Mouse (Mus musculus) limb, embryonic 15.5 days (tissue): ENCODE data around the gene Gm20388. TPM values are rescaled to one million over a fixed set of nuclear protein-coding genes. Genes with fewer than 3 reads are reported as not detected.

Experiments
- ATAC-seq: fragments of 200-750 bp; cut with Nextera tagmentation; 2 replicates; pipeline ENCODE4 v1.8.0; 2017; ENCODE audit warnings: low read depth, moderate TSS enrichment; ENCODE audit not compliant: insufficient number of reproducible peaks, low FRiP score, low TSS enrichment
- H3K27ac ChIP-seq: fragments of 300-500 bp; sonication (generic); 2 replicates; pipeline ENCODE4 v1.5.1; 2015; ENCODE audit warnings: moderate library complexity, mild to moderate bottlenecking, inconsistent platforms
- H3K27me3 ChIP-seq: fragments of 300-500 bp; sonication (generic); 2 replicates; pipeline ENCODE4 v1.6.1; 2015; ENCODE audit warnings: inconsistent platforms
- H3K36me3 ChIP-seq: fragments of 300-500 bp; sonication (generic); 2 replicates; pipeline ENCODE4 v1.6.1; 2015; ENCODE audit warnings: inconsistent platforms
- H3K4me1 ChIP-seq: fragments of 300-500 bp; sonication (generic); 2 replicates; pipeline ENCODE4 v1.6.1; 2015; ENCODE audit warnings: inconsistent platforms
- H3K4me2 ChIP-seq: fragments of 300-500 bp; sonication (generic); 2 replicates; pipeline ENCODE4 v1.6.1; 2015; ENCODE audit warnings: mild to moderate bottlenecking, inconsistent platforms
- H3K4me3 ChIP-seq: fragments of 300-500 bp; sonication (generic); 2 replicates; pipeline ENCODE4 v1.5.1; 2015; ENCODE audit warnings: mild to moderate bottlenecking, inconsistent platforms
- H3K9ac ChIP-seq: fragments of 300-500 bp; sonication (generic); 2 replicates; pipeline ENCODE4 v1.6.1; 2015; ENCODE audit warnings: inconsistent platforms
- H3K9me3 ChIP-seq: fragments of 300-500 bp; sonication (generic); 2 replicates; pipeline ENCODE4 v1.6.1; 2016; ENCODE audit warnings: inconsistent platforms
- WGBS: fragments of 180-500 bp; shearing (Covaris S2); methylation state at CpG from one replicate; pipeline ENCODE4 v1.1.7; 2015; 5-methylcytosine and 5-hydroxymethylcytosine counted together
- polyA plus RNA-seq: library from polyadenylated mRNA; unstranded; fragments of >200 nt; fragmentation: Nextera tagmentation; extraction: Ambion mirVana; gene quantifications from 2 replicates; pipeline ENCODE4 v1.2.1, GENCODE M21; 2015

Gene Gm20388
- polyA plus RNA-seq, 1 experiment from 2014 or later: 4.9 TPM

DNA sequence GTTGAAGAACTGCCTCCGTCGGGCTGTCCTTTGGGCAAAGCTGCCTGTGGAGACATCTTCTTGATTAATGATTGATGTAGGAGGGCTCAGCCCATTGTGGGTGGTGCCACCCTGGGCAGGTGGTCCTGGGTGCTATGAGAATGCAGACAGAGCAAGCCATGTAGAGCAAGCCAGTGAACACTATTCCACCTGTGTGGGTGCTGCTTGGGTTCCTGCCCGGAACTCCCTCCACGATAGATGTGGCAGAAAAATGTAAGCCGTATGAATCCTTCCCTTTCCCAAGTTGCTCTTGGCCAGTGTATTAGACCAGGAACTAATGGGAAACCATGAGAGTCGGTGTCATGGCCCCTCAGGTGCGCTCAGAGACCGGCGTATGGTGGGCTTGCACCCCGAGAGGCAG, 1830.1 kb downstream of the Gm20388 start:
- Histone ChIP-seq H3K9ac (no peak overlapping the region), H3K4me1 (no peaks in the 10 kb centered on the region), H3K36me3 (no peaks in the 10 kb centered on the region), H3K27ac (no peak overlapping the region), H3K4me2 (no peak overlapping the region), H3K9me3 (no peaks in the 10 kb centered on the region), H3K4me3 (no peak overlapping the region), H3K27me3 (peaks cover 8% of the 10 kb centered on the region)
- WGBS: 83% methylated on average over 10 of the region's 10 CpGs
- no peak for ATAC-seq

DNA sequence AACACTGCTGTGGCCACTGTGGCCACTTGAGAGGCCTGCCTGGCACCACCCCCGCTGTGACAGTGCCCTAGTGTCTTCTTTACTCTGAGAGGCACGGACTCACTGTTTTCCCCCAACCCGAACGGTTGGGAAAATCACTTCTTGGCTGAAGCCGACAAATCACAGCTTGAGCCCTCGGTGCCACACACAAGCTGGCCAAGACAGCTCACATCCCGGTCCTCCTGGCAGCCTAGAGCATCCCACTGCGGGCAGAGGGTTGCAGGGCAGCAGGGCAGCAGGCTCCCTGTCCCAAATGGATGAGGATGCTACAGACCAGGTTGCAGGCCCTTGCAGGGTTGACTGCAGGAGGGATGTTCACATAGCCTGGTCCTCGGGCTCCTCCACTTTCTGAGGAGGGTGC, 1838.9 kb downstream of the Gm20388 start:
- Histone ChIP-seq H3K27ac (no peak overlapping the region), H3K27me3 (peaks cover 27% of the 10 kb centered on the region), H3K9ac (no peak overlapping the region), H3K9me3 (no peaks in the 10 kb centered on the region), H3K4me3 (no peak overlapping the region), H3K4me1 (no peaks in the 10 kb centered on the region), H3K4me2 (no peak overlapping the region), H3K36me3 (no peaks in the 10 kb centered on the region)
- no peak for ATAC-seq
- WGBS: 75% methylated on average over 9 of the region's 9 CpGs

DNA sequence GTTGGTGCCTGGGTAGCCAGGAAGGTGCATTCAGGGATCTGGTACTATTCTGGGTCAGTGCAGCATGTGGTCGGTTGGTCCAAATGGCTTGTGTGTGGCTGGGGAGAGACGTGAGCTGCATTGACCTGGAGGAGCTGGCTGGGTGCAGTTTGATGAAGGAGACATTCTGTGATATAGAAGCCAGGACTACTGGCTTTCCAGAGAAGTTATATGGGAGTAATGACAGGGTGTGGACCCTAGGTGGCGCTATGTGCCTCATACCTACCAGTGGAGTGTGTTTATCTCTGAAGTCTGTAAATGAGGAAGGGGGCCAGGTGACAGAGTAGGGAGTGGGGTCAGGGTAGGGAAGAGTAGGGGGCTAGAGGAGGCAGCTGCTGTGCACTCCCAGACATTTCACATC, 1839.9 kb downstream of the Gm20388 start:
- ATAC-seq: no peak
- WGBS: 49% methylated on average over 3 of the region's 3 CpGs
- H3K27me3 ChIP-seq: peaks cover 30% of the 10 kb centered on the region

DNA sequence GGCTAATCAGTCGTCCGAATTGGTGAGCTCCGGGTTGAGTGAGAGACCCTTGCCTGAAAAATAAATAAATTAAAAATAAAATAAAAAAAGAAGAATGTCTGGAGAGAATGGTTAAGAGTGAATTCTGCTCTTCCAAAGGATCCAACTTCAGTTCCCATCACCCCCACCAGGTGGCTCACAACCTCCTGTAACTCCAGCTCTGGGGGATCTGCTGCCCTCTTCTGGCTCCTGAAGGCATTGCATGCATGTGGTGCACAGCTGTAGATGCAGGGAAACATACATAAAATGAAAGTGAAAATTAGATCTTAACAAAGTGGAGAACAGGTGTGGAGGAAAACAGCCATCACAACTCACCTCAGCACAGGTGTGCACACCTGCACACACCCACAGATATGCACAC, 1840.8 kb downstream of the Gm20388 start:
- H3K4me1 ChIP-seq: no peaks in the 10 kb centered on the region
- WGBS: 27% methylated on average over 3 of the region's 3 CpGs
- ATAC-seq: no peak
- H3K27ac ChIP-seq: no peak overlapping the region
- H3K9me3 ChIP-seq: no peaks in the 10 kb centered on the region
- H3K4me2 ChIP-seq: no peak overlapping the region
- no peak overlapping the region for H3K4me3 ChIP-seq
- H3K27me3 ChIP-seq: peaks cover 30% of the 10 kb centered on the region
- no peaks in the 10 kb centered on the region for H3K36me3 ChIP-seq
- no peak overlapping the region for H3K9ac ChIP-seq

More for the DNA sequence above, 1839.9 kb downstream of the Gm20388 start:
- Histone ChIP-seq H3K9ac (no peak overlapping the region), H3K9me3 (no peaks in the 10 kb centered on the region), H3K4me1 (no peaks in the 10 kb centered on the region), H3K27ac (no peak overlapping the region), H3K36me3 (no peaks in the 10 kb centered on the region), H3K4me3 (no peak overlapping the region), H3K4me2 (no peak overlapping the region)

DNA sequence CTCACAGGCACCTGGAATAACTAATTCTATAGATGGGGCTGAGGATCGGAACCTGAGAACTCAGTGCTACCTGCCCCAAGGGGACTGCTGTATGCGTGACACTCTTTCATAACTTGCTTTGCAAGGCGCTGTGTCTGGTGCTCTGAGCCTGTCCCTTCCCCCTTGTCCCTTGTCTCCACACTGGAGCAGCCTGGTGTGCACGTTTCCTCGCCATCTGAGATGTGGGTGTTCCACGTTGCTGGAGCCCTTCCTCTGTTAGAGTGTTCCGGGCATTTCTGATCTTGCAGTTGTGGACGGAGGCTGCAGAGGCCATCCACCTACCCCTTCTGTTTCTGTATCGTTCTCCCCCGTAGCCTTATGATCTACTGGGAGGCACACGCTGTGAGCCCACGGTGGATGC, 1847.8 kb downstream of the Gm20388 start:
- Histone ChIP-seq H3K4me2 (no peak overlapping the region), H3K9ac (no peak overlapping the region), H3K9me3 (no peaks in the 10 kb centered on the region), H3K36me3 (no peaks in the 10 kb centered on the region), H3K4me1 (peaks cover under 1% of the 10 kb centered on the region; the same call in 1 of the 2 replicates), H3K27ac (no peak overlapping the region), H3K4me3 (no peak overlapping the region), H3K27me3 (peaks cover 26% of the 10 kb centered on the region)
- WGBS: 65% methylated on average over 12 of the region's 12 CpGs
- no peak for ATAC-seq

DNA sequence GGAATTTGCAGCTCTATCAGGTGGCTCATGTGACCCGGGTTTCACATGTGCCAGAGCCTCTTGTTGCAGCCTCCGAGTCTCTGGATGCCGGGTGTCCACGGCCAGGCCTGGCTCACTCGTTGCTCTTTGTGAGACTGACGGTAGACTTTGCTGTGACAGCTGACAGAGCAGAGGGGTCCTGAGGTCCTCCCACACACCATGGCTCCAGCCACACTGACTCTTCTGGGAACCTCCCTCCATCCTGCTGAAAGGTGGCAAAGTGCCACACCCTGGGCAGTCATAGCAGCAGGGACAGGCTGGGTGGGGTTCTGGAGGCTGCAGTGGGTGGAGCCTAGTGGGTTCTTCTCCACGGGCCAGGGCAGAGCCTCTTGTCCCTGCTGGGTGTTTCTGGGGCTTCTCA, 1849.8 kb downstream of the Gm20388 start:
- no peak overlapping the region for H3K27ac ChIP-seq
- H3K4me3 ChIP-seq: no peak overlapping the region
- no peak overlapping the region for H3K4me2 ChIP-seq
- 72% methylated on average over 7 of the region's 7 CpGs for WGBS
- peaks cover 3% of the 10 kb centered on the region; the same call in 1 of the 2 replicates for H3K4me1 ChIP-seq
- H3K9me3 ChIP-seq: no peaks in the 10 kb centered on the region
- H3K27me3 ChIP-seq: peaks cover 11% of the 10 kb centered on the region; the same call in 1 of the 2 replicates
- H3K36me3 ChIP-seq: no peaks in the 10 kb centered on the region
- H3K9ac ChIP-seq: no peak overlapping the region
- no peak for ATAC-seq

DNA sequence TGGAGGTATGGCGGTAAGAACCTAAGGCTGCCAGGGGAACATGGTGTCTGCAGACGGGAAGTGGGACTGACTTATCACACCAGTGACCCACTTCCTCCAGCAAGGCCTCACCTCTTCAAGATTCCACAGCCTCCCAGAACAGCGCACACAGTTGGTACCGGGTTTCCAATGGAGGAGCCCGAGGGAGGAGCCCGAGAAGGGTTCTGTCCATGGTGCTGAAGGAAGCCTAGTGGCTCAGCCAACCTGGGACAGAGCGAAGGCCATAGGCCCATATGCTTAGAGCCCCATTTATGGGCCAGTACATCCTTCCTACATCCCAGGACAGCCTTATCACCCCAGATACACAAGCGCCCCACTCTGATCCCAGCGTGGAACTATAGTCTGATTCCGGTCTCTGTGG, 1850.8 kb downstream of the Gm20388 start:
- ATAC-seq: no peak
- Histone ChIP-seq H3K4me1 (peaks cover 3% of the 10 kb centered on the region; the same call in 1 of the 2 replicates), H3K4me3 (no peak overlapping the region), H3K27me3 (peaks cover 12% of the 10 kb centered on the region), H3K9ac (no peak overlapping the region), H3K9me3 (no peaks in the 10 kb centered on the region), H3K4me2 (no peak overlapping the region), H3K27ac (no peak overlapping the region), H3K36me3 (no peaks in the 10 kb centered on the region)
- WGBS: 27% methylated on average over 10 of the region's 10 CpGs

DNA sequence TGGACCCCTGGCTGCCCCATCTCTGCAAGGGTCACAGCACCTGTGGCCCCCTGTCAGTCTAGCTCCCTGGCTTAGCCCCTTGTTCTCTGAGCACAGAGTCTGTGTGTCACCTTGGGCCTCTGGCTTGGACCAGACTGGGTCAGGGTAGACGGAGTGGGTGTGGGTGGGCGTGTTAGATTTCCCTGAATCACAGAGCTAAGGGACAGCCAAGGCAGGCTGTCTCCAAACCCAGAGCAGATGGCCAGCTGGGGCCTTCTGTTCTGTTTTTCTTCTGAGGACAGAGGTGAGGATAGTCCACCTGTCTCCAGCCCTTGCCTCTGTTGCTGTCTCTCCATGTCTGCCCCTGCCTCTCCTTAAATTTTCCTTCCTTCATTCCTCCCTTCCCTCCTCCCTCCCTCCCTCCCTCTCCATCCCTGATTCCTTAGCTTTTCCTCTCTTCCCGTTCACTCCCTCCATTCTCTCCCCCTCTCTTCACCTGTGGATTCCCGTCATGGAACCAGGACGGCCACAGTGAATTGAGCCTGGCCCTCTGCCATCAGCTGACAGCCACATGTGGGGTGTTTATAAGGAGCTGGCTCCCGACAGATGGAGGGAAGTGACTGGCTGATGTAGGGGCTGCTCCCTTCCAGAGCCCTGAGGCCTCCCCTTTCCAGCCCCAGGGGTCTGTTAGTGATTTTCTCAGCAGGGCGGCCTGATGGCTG, 1852.5 kb downstream of the Gm20388 start:
- Histone ChIP-seq H3K4me1 (peaks cover 3% of the 10 kb centered on the region; the same call in 1 of the 2 replicates), H3K27ac (no peak overlapping the region), H3K9me3 (no peaks in the 10 kb centered on the region), H3K36me3 (no peaks in the 10 kb centered on the region), H3K4me3 (no peak overlapping the region), H3K4me2 (no peak overlapping the region), H3K9ac (no peak overlapping the region), H3K27me3 (peaks cover 14% of the 10 kb centered on the region)
- no peak for ATAC-seq
- 44% methylated on average over 7 of the region's 7 CpGs for WGBS

DNA sequence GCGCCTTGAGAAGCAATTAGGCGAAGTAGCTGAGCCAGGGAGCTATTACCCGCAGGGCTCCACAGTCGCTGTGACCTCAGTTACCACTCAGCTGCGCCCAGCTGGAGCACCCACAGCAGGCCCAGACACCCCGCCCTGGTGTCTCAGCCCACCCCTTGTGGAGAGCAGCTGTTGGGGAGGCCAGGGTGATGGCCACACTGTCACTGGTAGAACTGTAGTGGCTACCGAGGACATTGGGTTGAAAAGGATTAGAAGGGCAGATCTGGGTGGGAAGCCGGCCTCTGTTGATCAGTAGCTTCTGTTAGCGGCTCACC, 1853.0 kb downstream of the Gm20388 start:
- Histone ChIP-seq H3K9me3 (no peaks in the 10 kb centered on the region), H3K4me2 (no peak overlapping the region), H3K27me3 (peaks cover 14% of the 10 kb centered on the region), H3K4me1 (peaks cover 3% of the 10 kb centered on the region; the same call in 1 of the 2 replicates), H3K36me3 (no peaks in the 10 kb centered on the region), H3K4me3 (no peak overlapping the region), H3K9ac (no peak overlapping the region), H3K27ac (no peak overlapping the region)
- ATAC-seq: no peak
- WGBS: 54% methylated on average over 9 of the region's 9 CpGs

DNA sequence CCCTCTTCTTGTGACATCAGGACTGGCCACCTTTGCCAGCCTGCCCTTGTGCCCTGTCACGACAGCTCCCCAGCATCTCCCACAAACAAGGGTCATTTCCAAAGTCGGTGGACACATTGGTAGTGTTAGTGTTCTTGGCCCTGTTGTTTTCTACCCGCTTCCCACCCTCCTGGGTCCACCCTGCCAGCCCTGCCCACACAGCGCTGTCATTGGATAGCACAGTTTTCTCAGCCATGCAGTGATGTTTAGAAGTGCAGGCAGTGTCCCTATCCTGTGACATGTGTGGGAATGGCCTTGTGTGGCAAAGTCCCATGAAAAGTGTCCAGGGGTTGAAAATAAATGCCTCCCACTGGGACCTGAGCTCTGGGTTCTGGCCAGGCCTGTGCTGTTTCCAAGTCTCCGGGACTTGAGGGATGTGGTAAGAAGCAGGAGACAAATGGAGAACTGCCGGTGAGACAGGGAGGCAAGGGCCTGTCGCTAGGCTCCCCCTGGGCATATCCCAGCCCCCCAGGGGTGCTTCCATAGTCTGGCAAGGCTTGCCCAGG, 1855.0 kb downstream of the Gm20388 start:
- Histone ChIP-seq H3K4me1 (peaks cover 3% of the 10 kb centered on the region; the same call in 1 of the 2 replicates), H3K27me3 (peaks cover 7% of the 10 kb centered on the region), H3K9me3 (no peaks in the 10 kb centered on the region), H3K27ac (no peak overlapping the region), H3K4me3 (no peak overlapping the region), H3K9ac (no peak overlapping the region), H3K36me3 (no peaks in the 10 kb centered on the region), H3K4me2 (no peak overlapping the region)
- 68% methylated on average over 7 of the region's 7 CpGs for WGBS
- no peak for ATAC-seq

DNA sequence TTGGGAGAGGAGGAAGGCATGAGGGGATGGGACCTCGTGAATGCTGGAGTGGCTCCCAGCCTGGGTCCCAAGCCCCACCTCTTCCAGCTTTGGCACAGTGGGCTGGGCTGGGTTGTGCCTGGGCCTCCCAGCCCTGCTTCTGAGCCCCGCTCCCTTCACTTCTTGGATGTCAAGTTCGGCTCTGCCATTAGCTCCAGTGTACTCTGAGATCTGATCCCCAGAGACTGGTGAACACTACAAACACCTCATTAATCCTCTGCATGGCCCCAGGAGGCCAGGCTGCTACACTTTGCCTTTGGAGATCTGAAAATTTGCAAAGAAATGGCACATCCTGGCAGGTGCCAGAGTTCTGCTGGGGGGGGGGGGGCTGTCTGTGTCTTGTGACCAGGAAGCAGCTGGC, 1858.5 kb downstream of the Gm20388 start:
- H3K36me3 ChIP-seq: no peaks in the 10 kb centered on the region
- no peak overlapping the region for H3K27ac ChIP-seq
- no peaks in the 10 kb centered on the region for H3K9me3 ChIP-seq
- 43% methylated on average over 3 of the region's 3 CpGs for WGBS
- no peaks in the 10 kb centered on the region for H3K4me1 ChIP-seq
- H3K9ac ChIP-seq: no peak overlapping the region
- H3K4me2 ChIP-seq: no peak overlapping the region
- no peak for ATAC-seq
- peaks cover 2% of the 10 kb centered on the region; the same call in 1 of the 2 replicates for H3K27me3 ChIP-seq
- H3K4me3 ChIP-seq: no peak overlapping the region

DNA sequence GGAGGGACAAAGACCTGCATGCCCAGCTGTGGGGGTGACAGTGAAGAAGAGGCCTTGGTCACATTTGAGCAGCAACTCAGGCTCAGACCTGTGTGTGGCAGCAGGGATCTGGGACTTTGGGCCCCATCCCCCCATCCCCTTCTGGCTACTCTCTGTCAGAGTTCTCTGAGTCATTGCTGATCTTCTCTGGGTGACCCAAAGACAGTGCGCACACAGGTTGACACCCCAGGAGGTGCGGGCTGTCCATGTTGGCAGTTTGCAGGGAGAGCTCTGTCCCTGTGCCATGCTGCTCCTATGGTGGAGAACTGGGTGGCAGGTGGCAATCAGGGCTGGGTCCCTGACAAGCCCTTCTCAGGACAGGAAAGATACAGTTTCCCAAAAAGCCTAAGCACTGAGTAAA, 1859.0 kb downstream of the Gm20388 start:
- no peak overlapping the region for H3K27ac ChIP-seq
- no peak overlapping the region for H3K4me3 ChIP-seq
- ATAC-seq: no peak
- H3K27me3 ChIP-seq: peaks cover 2% of the 10 kb centered on the region; the same call in 1 of the 2 replicates
- H3K4me2 ChIP-seq: no peak overlapping the region
- H3K9ac ChIP-seq: no peak overlapping the region
- WGBS: 94% methylated on average over 2 of the region's 2 CpGs
- no peaks in the 10 kb centered on the region for H3K36me3 ChIP-seq
- no peaks in the 10 kb centered on the region for H3K9me3 ChIP-seq
- no peaks in the 10 kb centered on the region for H3K4me1 ChIP-seq
